Mouse (Mus musculus): ENCODE results near the gene Ndufb11. TPM values are rescaled to one million over a fixed set of nuclear protein-coding genes. Genes with fewer than 3 reads are reported as not detected.

Gene Ndufb11
- polyA plus RNA-seq, 1 experiment from 2014 or later, result 467 TPM

Other genes with a start within 250 kb of the Ndufb11 start
- gene Jade3, start 191.9 kb downstream of the Ndufb11 start, polyA plus RNA-seq (2015; fragmentation: Nextera tagmentation; extraction: Ambion mirVana), result 4.1 and 4.3 TPM in 2 replicates
- gene Rgn, start 67.8 kb downstream of the Ndufb11 start, polyA plus RNA-seq (2015; fragmentation: Nextera tagmentation; extraction: Ambion mirVana), result 1.3 and 1.4 TPM in 2 replicates
- 43.9 and 47.0 TPM in 2 replicates for gene Rbm10, start 116 bp downstream of the Ndufb11 start, polyA plus RNA-seq (2015; fragmentation: Nextera tagmentation; extraction: Ambion mirVana)
- 164 and 172 TPM in 2 replicates for gene Uba1, start 40.7 kb upstream of the Ndufb11 start, polyA plus RNA-seq (2015; fragmentation: Nextera tagmentation; extraction: Ambion mirVana)
- 112 and 118 TPM in 2 replicates for gene Cdk16, start 70.3 kb upstream of the Ndufb11 start, polyA plus RNA-seq (2015; fragmentation: Nextera tagmentation; extraction: Ambion mirVana)
- gene Usp11, start 86.3 kb upstream of the Ndufb11 start, polyA plus RNA-seq (2015; fragmentation: Nextera tagmentation; extraction: Ambion mirVana), result 35.0 and 35.2 TPM in 2 replicates
- 98.9 and 113 TPM in 2 replicates for gene Araf, start 180.2 kb upstream of the Ndufb11 start, polyA plus RNA-seq (2015; fragmentation: Nextera tagmentation; extraction: Ambion mirVana)